Mouse (Mus musculus) testis, adult 2 months (tissue): Measurements from ENCODE around the gene Dop1a.

Source experiments
- CTCF ChIP-seq: fragments of 200-500 bp; IDR thresholded peaks from 2 replicates; pipeline ENCODE4 v1.5.1; 2012; ENCODE audit warnings: low read depth, mild to moderate bottlenecking, inconsistent platforms, low read length, moderate library complexity; ENCODE audit not compliant: control insufficient read depth, insufficient read depth, insufficient replicate concordance
- POLR2A ChIP-seq: fragments of 200-500 bp; IDR thresholded peaks from 2 replicates; pipeline ENCODE4 v1.6.1; 2012; ENCODE audit warnings: low read depth, mild to moderate bottlenecking, inconsistent platforms, low read length, moderate library complexity; ENCODE audit not compliant: control insufficient read depth

- TF ChIP-seq CTCF (no peak), POLR2A (no peak)
Observed at GRCm38 (mm10) chr9:86451094-86451493, 15.9 kb upstream of the Dop1a start.
